Mouse (Mus musculus): ENCODE measurements at regions not wholly inside any gene's neighbourhood (a gene's known extent, or its start where the extent isn't known, plus 50 kb on each side); places are given as distances from the start of the nearest gene placed in this dataset.
"Not testable (repeated sequence)": the region's sequence is repeated elsewhere in the genome, so short reads cannot be mapped to it uniquely, and the experiment has no call there.

DNA sequence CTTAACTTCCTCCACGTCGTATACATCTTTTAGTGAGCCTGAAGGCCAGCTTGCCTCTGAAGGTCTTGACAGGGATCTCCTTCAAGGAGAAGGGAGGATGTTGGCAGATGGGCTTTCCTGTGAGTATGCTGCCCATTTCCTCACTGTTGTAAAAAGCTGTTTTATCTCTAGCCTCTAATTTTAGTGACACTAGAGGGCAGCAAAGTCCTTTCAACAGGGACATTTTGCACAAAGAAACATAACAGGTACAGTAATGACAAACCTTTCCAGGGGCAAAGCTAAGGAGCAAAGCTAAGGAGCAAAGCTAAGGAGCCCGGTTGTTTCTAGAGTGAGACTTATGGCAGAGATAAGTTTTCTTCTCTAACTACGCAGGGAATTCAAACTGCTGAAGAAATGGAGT lies 59.0 kb upstream of the Kbtbd8 start:
- no peak for ATAC-seq (replicated peaks; ENCODE audit: low FRiP score, poor library complexity, severe bottlenecking)

DNA sequence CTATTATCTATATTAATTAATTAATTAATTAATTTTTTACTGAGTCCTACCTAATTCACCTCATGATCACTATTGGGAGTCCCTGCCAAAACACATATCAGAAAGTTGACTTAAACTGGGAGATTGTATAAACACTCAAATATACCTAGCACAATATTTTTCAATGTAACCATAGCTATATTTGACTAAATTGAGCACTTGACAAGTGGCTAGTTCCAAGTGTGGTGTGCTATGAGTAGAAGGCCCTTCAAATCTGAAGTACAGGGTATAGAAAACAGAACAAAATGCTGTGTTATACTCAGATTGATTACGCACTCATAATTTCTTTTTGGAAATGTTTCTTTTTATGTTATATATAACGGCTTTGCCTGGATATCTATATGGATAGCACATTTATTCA lies 60.8 kb upstream of the Kbtbd8 start:
- no peak for ATAC-seq (replicated peaks; ENCODE audit: low FRiP score, poor library complexity, severe bottlenecking)

DNA sequence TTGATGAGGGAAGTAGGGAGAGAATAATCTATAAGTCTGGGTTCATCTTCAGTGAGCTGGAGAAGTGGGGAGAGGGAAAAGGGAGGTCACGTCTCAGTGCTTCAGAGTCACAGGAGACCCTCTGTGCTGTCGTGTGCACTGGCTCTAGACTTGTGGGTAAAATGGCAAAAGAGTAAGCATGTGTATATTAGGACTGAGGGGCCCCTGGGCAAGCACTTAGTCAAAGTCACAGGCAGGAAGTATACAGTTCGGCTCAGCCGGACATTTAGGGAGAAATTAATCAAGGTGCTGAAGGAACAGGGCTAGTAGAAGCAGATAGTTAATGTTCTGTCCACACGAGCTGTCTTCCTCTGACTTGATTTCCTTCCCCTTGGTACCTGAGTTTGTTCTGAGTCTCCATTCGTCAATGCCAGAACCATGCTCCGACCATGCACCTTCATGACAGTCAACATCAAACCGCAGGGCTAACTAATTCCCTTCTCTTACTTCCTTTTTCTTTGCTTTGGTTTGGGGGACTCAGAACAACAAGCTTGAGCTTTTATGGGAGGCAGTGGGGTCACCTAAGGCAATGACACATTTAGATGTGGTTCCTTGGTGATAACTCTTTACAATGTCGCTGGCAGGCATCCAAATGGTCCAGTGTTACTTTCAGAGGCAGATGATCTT lies 63.2 kb upstream of the Kbtbd8 start:
- no peak for ATAC-seq (replicated peaks; ENCODE audit: low FRiP score, poor library complexity, severe bottlenecking)

DNA sequence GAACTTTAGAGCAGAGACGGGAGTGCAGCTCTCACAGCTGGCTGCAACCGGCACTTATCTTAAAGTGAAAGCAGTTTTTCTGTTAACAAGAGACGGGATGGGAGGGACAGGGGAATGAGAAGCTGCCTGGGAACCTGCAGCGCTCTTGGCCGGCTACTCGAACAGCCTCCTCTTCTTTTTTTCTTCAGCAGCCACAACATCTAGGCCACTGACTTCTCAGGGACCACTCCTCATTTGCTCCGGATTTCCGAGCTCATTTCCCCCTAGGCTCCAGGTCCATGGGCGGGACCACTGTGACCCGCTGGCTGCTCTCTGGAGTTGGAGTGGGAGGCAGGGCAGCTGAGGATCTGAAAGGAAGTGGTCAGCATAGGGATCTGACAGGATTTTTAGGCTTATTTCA lies 75.7 kb upstream of the Kbtbd8 start:
- not testable (repeated sequence) for ATAC-seq (replicated peaks; ENCODE audit: low FRiP score, poor library complexity, severe bottlenecking)

DNA sequence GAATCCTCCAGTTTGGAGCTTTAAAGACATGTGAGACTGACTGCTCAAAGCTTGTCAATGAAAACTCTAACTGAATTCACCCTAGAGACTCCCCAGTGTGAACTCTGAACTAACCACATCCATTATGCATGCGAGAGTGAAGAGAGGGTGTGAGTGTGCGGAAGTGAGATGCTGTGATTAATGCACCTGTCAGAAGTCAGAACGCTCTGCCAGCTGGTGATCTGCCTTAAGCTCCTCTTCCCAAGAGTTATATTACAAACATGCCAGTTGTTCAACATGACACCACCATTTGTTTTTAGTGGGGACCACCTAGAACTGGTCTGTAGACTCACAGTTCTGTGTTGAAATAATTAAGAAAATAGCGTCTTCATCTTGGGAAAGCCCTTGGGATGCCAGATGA lies 92.8 kb upstream of the Kbtbd8 start:
- ATAC-seq (replicated peaks; ENCODE audit: low FRiP score, poor library complexity, severe bottlenecking), result no peak

DNA sequence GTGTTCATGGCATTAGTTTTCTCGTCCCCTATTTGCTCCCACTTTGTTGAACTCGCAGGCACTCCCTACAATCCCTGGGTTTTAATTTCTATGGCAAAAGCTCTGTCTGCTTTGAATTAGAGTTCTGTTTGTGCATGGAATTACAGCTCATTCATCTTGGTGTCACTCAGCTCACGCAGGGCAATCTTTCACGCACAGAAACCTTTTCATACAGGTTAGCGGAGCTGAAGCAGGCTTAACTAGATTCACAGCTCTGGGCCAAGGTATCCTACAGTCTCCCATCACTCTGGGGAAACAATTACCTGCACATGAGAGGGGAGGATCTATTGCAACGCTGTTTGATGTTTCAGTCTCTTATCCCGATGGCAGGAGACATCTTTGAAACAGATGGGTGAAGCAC lies 95.3 kb upstream of the Kbtbd8 start:
- ATAC-seq (replicated peaks; ENCODE audit: low FRiP score, poor library complexity, severe bottlenecking), result no peak

DNA sequence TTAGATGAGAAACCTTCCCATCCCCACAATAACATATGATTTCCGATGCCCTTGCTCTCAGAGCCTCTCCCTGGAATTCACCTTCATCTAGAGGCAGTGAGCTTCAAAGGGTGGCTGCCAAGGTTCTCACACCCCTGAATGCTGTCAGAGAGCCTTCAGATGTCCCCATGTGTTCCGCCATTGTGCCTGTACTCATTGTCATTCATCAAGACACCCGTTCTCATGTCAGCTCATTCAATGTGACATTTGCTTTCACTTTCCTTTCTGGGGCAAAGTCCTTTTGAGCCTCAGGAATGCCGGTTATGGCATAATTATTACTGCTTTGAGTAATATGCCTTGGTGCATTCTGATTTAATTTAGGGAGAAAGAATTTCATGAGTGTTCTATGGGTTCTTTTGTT lies 99.1 kb upstream of the Kbtbd8 start:
- ATAC-seq (replicated peaks; ENCODE audit: low FRiP score, poor library complexity, severe bottlenecking), result no peak

DNA sequence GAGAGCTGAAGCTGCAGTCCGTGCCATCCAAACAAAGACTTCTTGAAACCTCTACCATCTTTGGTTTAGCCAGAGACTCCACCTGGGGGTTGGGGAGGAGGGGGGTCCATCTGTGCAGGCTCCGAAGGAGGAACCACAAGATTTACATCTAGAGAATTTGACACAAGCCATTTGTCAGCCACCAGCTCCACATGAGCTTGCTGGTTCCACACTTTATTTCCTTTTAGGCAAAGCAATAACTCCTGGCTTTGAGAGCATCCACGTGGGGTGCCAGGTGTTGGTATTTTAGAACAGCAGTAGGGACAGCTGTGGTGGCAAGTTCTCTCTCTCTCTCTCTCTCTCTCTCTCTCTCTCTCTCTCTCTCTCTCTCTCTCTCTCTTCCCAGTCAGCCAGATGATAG lies 99.6 kb upstream of the Kbtbd8 start:
- no peak for ATAC-seq (replicated peaks; ENCODE audit: low FRiP score, poor library complexity, severe bottlenecking)

DNA sequence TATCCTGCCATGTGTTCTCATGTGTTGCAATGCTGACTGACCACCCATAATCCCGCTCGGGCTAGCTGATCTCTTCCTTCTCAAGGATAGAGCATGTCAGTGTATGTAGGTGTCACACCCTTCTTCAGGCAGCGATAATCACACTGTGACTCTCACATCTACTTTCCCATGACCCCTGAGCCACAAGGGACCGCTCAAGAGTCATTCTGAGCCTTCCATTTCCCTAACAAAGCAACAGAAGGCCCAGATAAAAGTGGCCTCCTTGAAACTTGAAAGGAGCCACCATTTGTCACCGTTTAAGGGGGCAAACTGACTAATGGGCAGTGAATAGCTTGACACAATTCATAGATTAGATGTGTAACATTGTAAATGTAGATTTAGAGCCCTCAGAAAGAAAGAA lies 103.9 kb upstream of the Kbtbd8 start:
- no peak for ATAC-seq (replicated peaks; ENCODE audit: low FRiP score, poor library complexity, severe bottlenecking)

GRCm38 (mm10) chr6:95006485-95006884 lies 110.6 kb upstream of the Kbtbd8 start:
- ATAC-seq (replicated peaks; ENCODE audit: low FRiP score, poor library complexity, severe bottlenecking), result no peak

DNA sequence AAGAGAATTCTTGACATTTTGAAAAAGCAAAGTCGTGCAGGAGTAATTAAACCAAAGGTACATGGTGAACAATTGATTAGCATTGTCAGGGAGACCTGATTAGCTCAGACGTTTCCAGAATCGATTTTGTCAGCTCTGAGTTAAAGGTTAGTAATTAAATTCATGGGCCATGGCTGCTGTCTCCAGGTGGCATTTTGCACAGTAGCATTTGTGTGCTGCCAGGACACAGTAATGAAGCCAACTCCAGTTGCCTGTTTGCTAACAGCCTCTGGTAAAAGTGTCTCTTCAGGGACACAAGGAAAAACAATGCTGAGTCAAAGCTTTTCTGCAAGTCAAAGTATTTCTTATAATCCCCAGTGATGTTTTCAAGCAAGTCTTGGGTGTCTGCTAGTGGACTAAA lies 113.3 kb upstream of the Kbtbd8 start:
- no peak for ATAC-seq (replicated peaks; ENCODE audit: low FRiP score, poor library complexity, severe bottlenecking)

DNA sequence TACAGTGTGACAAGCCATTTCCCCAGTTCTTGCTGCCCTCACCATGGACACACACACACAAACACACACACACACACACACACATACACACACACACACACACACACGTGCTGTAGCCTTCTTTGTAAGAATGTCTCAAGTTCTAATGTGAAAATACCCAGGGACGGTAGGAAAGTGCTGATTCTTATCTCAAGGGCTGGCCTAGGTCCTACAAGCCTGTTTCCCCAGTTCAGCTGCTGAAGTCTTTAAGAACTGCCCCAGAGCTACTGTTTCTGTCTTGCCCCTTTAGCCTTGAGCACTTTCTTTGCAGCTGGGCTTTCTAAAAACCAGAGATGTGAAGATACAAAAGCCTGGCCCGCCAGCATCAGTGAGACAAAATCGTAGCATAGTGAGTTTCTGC lies 117.5 kb upstream of the Kbtbd8 start:
- no peak for ATAC-seq (replicated peaks; ENCODE audit: low FRiP score, poor library complexity, severe bottlenecking)

DNA sequence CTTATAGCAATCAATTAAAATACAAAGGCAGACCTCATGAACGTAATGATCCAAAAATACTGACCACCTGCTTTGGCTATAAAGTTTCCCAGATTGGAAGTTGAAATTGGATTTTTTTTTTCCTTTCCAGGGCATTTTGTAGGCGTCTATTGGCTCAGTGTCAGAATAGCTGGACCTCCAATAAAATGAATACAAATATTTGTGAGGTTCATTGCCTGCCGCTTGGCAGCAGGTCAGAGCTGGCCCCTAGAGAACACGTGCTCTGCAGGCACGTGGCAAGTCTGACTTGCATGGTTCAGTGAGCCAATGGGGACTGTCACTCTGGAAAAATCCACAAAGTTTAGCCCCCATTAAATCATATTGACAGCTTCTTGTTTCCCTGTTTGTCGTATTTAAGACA lies 118.0 kb upstream of the Kbtbd8 start:
- no peak for ATAC-seq (replicated peaks; ENCODE audit: low FRiP score, poor library complexity, severe bottlenecking)

DNA sequence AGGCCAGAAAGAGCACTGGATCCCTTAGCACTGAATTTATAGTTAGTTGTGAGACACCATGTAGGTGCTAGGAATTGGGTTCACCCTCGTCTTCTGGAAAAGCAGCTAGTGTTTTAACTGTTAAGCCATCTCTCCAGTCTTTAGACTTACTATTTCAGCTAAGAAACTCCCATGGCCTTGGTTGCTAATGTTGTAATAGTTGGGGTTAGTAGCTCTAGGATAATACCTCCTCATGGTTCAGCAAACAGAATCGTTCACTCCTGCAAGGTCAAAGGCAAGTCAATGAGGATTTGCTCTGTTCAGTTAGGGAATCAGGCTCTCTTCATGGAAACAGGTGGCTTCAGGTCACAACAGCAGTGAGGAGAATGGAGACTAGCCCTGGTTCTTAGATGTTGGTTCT lies 118.7 kb upstream of the Kbtbd8 start:
- no peak for ATAC-seq (replicated peaks; ENCODE audit: low FRiP score, poor library complexity, severe bottlenecking)

GRCm38 (mm10) chr6:94994376-94994775 lies 122.7 kb upstream of the Kbtbd8 start:
- ATAC-seq (replicated peaks; ENCODE audit: low FRiP score, poor library complexity, severe bottlenecking), result no peak

DNA sequence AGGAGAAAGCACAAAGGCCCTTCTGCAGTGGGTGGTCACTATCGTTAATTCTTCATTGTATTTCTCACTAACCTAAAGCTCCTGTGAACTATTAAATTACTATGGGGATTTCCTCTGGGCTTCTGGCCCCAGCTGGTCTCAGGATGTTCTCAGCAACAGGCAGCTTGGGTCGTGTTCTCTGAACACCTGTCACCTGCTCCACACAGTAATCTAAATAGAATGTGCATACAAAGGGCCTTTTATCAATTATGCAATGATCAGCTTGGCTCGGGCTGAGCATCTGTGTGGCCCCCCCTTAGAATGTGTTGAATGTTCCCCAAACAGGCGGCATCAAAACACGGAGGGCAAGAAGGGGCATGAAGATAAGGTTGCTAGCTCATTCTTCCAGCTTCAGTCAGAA lies 129.6 kb upstream of the Kbtbd8 start:
- ATAC-seq (replicated peaks; ENCODE audit: low FRiP score, poor library complexity, severe bottlenecking), result no peak

- ATAC-seq (replicated peaks; ENCODE audit: low FRiP score, poor library complexity, severe bottlenecking), result no peak
These were observed 130.7 kb upstream of the Kbtbd8 start for GRCm38 (mm10) chr6:94986346-94986745.

DNA sequence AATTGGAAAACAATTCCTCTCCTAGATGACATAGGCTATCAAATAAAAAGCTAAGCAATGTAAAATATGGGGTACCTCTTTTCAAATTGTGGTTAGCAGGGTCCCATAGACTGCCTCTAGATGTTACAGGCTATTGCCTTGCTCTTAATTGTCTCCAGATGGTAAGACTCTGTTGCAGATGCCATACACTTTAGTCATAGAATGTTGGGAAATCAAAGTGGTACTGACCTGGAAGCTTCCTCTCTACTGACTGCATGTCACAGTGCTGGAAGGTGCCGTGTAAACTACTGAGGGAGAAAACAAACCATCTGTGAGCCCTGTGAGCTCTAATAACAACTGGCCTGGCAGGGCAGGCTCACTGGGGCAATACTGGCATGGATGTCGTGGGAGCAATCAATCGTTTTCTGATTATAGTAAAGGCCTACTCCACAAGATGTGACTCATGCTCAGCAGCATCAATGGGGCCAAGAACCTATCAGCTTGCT lies 132.6 kb upstream of the Kbtbd8 start:
- ATAC-seq (replicated peaks; ENCODE audit: low FRiP score, poor library complexity, severe bottlenecking), result no peak

DNA sequence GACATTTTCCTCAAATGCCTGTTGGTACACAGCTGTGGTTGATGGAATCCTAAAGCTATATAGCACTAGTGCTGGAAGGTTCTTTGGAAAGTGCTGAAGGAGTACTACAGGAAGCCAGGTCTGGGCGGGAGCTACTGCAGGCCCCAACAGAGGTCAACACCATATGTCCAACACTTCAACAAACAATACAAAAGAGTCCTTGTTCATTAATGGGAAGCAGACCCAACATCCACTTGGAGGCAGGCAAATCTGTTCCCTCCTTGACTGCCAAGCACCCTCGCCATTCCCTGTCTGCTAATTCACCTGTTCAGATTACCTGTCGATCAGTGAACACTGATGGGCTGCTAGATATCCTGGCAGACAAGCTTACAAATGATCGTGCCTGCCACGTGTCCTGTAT lies 148.4 kb upstream of the Kbtbd8 start:
- no peak for ATAC-seq (replicated peaks; ENCODE audit: low FRiP score, poor library complexity, severe bottlenecking)

DNA sequence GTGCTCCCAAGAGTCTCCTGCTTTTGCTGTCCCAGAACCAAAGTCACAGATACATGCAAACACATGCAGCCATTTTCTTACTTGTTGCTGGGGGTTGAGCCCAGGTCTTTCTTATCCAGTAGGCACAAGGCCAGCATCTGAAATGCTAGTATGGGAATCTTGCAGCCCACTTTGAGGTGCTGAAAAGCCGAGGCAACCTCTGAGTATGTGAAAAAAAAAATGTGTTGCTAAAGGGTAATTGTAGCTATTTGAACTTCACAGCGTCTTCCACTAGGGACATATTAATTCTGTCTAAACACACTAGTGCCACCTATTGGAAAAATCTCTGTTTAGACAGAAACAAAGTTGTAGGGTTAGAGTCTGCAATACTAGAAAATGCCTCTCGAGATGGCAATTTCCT lies 150.1 kb upstream of the Kbtbd8 start:
- ATAC-seq (replicated peaks; ENCODE audit: low FRiP score, poor library complexity, severe bottlenecking), result no peak

GRCm38 (mm10) chr6:94963204-94963603 lies 153.8 kb upstream of the Kbtbd8 start:
- ATAC-seq (replicated peaks; ENCODE audit: low FRiP score, poor library complexity, severe bottlenecking), result no peak

DNA sequence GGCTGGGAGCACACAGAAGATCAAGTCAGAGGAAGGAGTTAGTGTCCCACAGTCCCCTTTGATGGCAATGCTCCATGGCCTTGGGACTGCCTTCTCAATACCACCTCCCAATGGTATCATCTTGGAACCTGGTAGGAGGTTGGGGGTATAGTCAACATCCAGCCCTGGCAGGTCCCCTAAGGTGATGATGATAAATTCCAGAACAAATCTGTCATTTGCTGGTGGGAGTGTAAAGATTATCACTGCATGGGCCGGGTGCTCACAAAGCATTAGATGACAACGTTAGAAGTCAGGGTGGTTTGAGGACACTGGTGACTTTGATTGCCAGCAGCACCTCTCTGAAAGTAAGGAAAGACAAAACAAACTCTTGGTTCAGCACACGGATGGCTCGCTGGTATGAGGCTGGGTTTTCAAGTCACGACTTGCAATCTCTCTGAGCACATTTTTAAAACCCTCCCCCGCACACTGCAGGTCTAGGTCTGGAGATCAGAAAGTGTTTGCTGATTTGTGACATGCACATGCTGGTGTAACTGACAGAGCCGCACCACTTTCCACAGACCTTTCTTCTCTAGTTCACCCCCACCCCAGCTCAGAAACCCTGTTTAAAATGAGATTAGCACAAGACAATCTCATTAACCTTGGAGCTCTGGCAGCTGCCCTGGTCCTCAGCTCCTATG lies 154.5 kb upstream of the Kbtbd8 start:
- ATAC-seq (replicated peaks; ENCODE audit: low FRiP score, poor library complexity, severe bottlenecking), result no peak
